8 mouse cellular contexts compared by ENCODE assay signal in the genomic region with DNA sequence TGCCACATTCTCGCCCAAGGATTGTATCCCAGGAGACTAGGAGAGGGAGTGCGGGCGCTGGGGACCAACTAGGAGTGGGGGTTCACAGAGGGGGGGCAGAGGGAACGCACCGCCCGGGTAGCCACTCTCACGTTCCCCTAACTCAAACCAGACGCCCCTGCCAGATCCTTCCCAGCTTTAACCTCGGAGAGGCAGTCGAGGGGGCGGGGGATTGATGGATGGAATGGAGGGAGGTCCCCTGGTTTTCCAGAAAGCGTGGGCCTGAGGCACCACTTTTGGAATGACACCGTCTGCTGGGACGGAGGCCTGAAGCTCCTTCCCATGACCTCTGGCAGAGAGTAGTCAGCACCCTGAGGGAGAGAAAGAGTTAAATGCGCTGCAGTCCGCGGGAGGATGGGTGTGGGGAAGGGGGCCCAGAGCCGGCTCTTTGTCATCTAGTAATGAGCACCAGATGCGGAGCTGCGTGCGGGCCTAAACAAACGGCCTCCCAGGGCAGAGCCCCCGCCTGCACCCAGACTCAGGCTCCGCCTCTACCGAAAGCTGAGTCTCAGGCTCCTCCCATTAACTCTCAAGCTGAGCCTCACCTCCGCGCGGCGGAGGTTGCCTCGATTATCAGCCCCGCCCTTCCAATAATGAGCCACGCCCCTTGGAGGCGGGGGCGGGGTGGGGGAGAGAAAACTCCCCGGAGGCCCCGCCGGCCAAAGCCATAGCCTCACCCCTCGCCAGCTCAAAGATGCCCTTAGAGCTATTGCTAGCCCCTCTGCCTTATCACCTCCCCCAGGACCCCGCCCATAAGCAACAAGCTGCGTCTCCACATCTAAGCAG. TPM values are rescaled to one million over a fixed set of nuclear protein-coding genes. Genes with fewer than 3 reads are reported as not detected.
DNase-seq lines count a peak whose midpoint lies in the region; ATAC-seq and TF ChIP-seq lines count a peak whose summit lies in the region.

No protein-coding gene starts in this region.

- H3K36me3 ChIP-seq in liver, embryonic 16.5 days (ENCODE audit: control insufficient read depth, insufficient read depth), result no peaks in the 10 kb centered on the region
- H3K36me3 ChIP-seq in neural tube, embryonic 11.5 days (ENCODE audit: control insufficient read depth, insufficient read depth, low read length), result no peaks in the 10 kb centered on the region

- H3K9ac ChIP-seq in liver, embryonic 16.5 days (ENCODE audit: low read depth, low read length), result peak overlapping the region; percentile 44; the same call in 1 of the 2 replicates
- H3K9ac ChIP-seq in neural tube, embryonic 11.5 days (ENCODE audit: low read length), result peak overlapping the region; percentile 63

- peak; percentile 86 for ATAC-seq in inflammation-experienced regulatory T-cells, adult 6 months
- ATAC-seq in liver, embryonic 16.5 days (ENCODE audit: low read depth), result peak; percentile 73
- peak; percentile 86 for ATAC-seq in neural tube, embryonic 11.5 days (ENCODE audit: insufficient read depth, low FRiP score, low TSS enrichment)

- peak; percentile 85 for DNase-seq in urinary bladder, postnatal 14 days (ENCODE audit: low spot score)
- no peak for DNase-seq in urinary bladder, postnatal 10 days (ENCODE audit: low spot score)
- peak; percentile 71 to 75 for DNase-seq in gastrocnemius, postnatal 36 days
- DNase-seq in neural tube, embryonic 11.5 days (ENCODE audit: low spot score), result peak; percentile 92
- DNase-seq in layer of hippocampus, adult 9-10 months (ENCODE audit: low spot score), result no peak

- TF ChIP-seq POLR2A in cortical plate, adult 2 months (IDR thresholded peaks at IDR 0.05; ENCODE audit: extremely low read depth, insufficient read depth, low read length), result no peak

- no peaks in the 10 kb centered on the region for H3K9me3 ChIP-seq in liver, embryonic 16.5 days (replicated peaks; ENCODE audit: control insufficient read depth, low read length)
- H3K9me3 ChIP-seq in neural tube, embryonic 11.5 days (ENCODE audit: control insufficient read depth, low read length), result no peaks in the 10 kb centered on the region

- intact Hi-C loops in gastrocnemius, postnatal 36 days (cut with DNase I), result loop anchor here (2.0 kb wide), 2 partner anchors 15 to 57 kb away; no protein-coding TSS in a partner anchor

- WGBS in liver, embryonic 16.5 days (ENCODE audit: insufficient replicate concordance), result 3% methylated on average over 40 of the region's 40 CpGs
- WGBS in neural tube, embryonic 11.5 days, result under 1% methylated on average over 40 of the region's 40 CpGs

- TF ChIP-seq CTCF in cortical plate, adult 2 months (IDR thresholded peaks at IDR 0.05; ENCODE audit: extremely low read depth, insufficient read depth, low read length), result no peak

- no peaks in the 10 kb centered on the region for H3K4me1 ChIP-seq in cortical plate, adult 2 months (ENCODE audit: control insufficient read depth, insufficient read depth, low read length)
- H3K4me1 ChIP-seq in liver, embryonic 16.5 days (ENCODE audit: control insufficient read depth, low read depth, low read length), result peaks cover 42% of the 10 kb centered on the region
- H3K4me1 ChIP-seq in neural tube, embryonic 11.5 days (ENCODE audit: control insufficient read depth, insufficient read depth, low read length), result peaks cover 33% of the 10 kb centered on the region

- peaks cover 45% of the 10 kb centered on the region for H3K27me3 ChIP-seq in liver, embryonic 16.5 days (ENCODE audit: control insufficient read depth, insufficient read depth, low read depth, low read length)
- H3K27me3 ChIP-seq in neural tube, embryonic 11.5 days (ENCODE audit: control insufficient read depth, insufficient read depth, low read length), result peaks cover 33% of the 10 kb centered on the region

- peak overlapping the region; percentile 34 for H3K4me3 ChIP-seq in cortical plate, adult 2 months (ENCODE audit: insufficient read depth, low read length)
- peak overlapping the region; percentile 59 for H3K4me3 ChIP-seq in liver, embryonic 16.5 days (ENCODE audit: low read depth, low read length)
- peak overlapping the region; percentile 31 for H3K4me3 ChIP-seq in neural tube, embryonic 11.5 days (ENCODE audit: low read depth, low read length)

- peak overlapping the region; percentile 86 for H3K4me2 ChIP-seq in liver, embryonic 16.5 days (ENCODE audit: low read depth, low read length)
- H3K4me2 ChIP-seq in neural tube, embryonic 11.5 days (ENCODE audit: low read depth), result peak overlapping the region; percentile 53

- H3K27ac ChIP-seq in cortical plate, adult 2 months (ENCODE audit: insufficient read depth, low read length), result no peak overlapping the region
- 0 out of 2 replicates have a peak overlapping the region, but pooled peaks have one; percentile 27 for H3K27ac ChIP-seq in liver, embryonic 16.5 days (ENCODE audit: low read length)
- peak overlapping the region; percentile 84 for H3K27ac ChIP-seq in neural tube, embryonic 11.5 days (ENCODE audit: low read depth, low read length)

RNA-seq across cellular contexts. Expression of a gene that starts 3.9 kb away (rescaled TPM):
- 5.8 and 6.3 TPM in 2 replicates for polyA plus RNA-seq in cortical plate, adult 2 months (2012; rRNA removed)
- total RNA-seq in gastrocnemius, postnatal 36 days (2021), result 10 to 100 TPM; 12.4 to 12.5 TPM
- polyA plus RNA-seq in inflammation-experienced regulatory T-cells, adult 6 months (2017; shearing (Covaris generic)), result not detected
- 2.4 and 3.7 TPM in 2 replicates for polyA plus RNA-seq in liver, embryonic 16.5 days (2015; fragmentation: Nextera tagmentation; extraction: Ambion mirVana)
- polyA plus RNA-seq in neural tube, embryonic 11.5 days (2014; fragmentation: Nextera tagmentation; extraction: Ambion mirVana), result 30.1 and 34.7 TPM in 2 replicates

RNA-seq across cellular contexts. Expression of a gene that starts 13.6 kb away (rescaled TPM):
- polyA plus RNA-seq in cortical plate, adult 2 months (2012; rRNA removed), result 145 and 146 TPM in 2 replicates
- total RNA-seq in gastrocnemius, postnatal 36 days (2021), result under 1 TPM in 1 of 2 experiments, not detected in 1; 0.22 TPM
- polyA plus RNA-seq in inflammation-experienced regulatory T-cells, adult 6 months (2017; shearing (Covaris generic)), result not detected
- 0.33 and 0.52 TPM in 2 replicates for polyA plus RNA-seq in liver, embryonic 16.5 days (2015; fragmentation: Nextera tagmentation; extraction: Ambion mirVana)
- polyA plus RNA-seq in neural tube, embryonic 11.5 days (2014; fragmentation: Nextera tagmentation; extraction: Ambion mirVana), result 1.8 and 2.0 TPM in 2 replicates

RNA-seq across cellular contexts. Expression of a gene that starts 16.6 kb away (rescaled TPM):
- 54.7 and 56.2 TPM in 2 replicates for polyA plus RNA-seq in cortical plate, adult 2 months (2012; rRNA removed)
- 10 to 100 TPM; 38.2 to 44.7 TPM for total RNA-seq in gastrocnemius, postnatal 36 days (2021)
- 10 to 100 TPM; 45.7 to 65.4 (median 46.2) TPM for polyA plus RNA-seq in inflammation-experienced regulatory T-cells, adult 6 months (2017; shearing (Covaris generic))
- polyA plus RNA-seq in liver, embryonic 16.5 days (2015; fragmentation: Nextera tagmentation; extraction: Ambion mirVana), result 51.2 and 53.1 TPM in 2 replicates
- 80.4 and 88.0 TPM in 2 replicates for polyA plus RNA-seq in neural tube, embryonic 11.5 days (2014; fragmentation: Nextera tagmentation; extraction: Ambion mirVana)

RNA-seq across cellular contexts. Expression of a gene that starts 21.5 kb away (rescaled TPM):
- polyA plus RNA-seq in cortical plate, adult 2 months (2012; rRNA removed), result 68.7 and 69.0 TPM in 2 replicates
- total RNA-seq in gastrocnemius, postnatal 36 days (2021), result 1 to 10 TPM in 1 of 2 experiments, under 1 TPM in 1; 0.52 to 1.3 TPM
- polyA plus RNA-seq in inflammation-experienced regulatory T-cells, adult 6 months (2017; shearing (Covaris generic)), result under 1 TPM in 1 of 3 experiments, not detected in 2; 0.19 TPM
- 0.13 and 0.35 TPM in 2 replicates for polyA plus RNA-seq in liver, embryonic 16.5 days (2015; fragmentation: Nextera tagmentation; extraction: Ambion mirVana)
- 1.1 and 2.3 TPM in 2 replicates for polyA plus RNA-seq in neural tube, embryonic 11.5 days (2014; fragmentation: Nextera tagmentation; extraction: Ambion mirVana)

RNA-seq across cellular contexts. Expression of a gene that starts 26.6 kb away (rescaled TPM):
- 399 and 461 TPM in 2 replicates for polyA plus RNA-seq in cortical plate, adult 2 months (2012; rRNA removed)
- under 1 TPM in 1 of 2 experiments, not detected in 1; 0.25 TPM for total RNA-seq in gastrocnemius, postnatal 36 days (2021)
- under 1 TPM in 2 of 3 experiments, not detected in 1; 0.50 to 0.59 TPM for polyA plus RNA-seq in inflammation-experienced regulatory T-cells, adult 6 months (2017; shearing (Covaris generic))
- 0.40 and 0.46 TPM in 2 replicates for polyA plus RNA-seq in liver, embryonic 16.5 days (2015; fragmentation: Nextera tagmentation; extraction: Ambion mirVana)
- polyA plus RNA-seq in neural tube, embryonic 11.5 days (2014; fragmentation: Nextera tagmentation; extraction: Ambion mirVana), result 110 and 127 TPM in 2 replicates

Comparison
In these comparisons a context has a peak if more than half of its experiments do, and no peak if none do; other contexts are left out.
1. DNase-seq: peak in urinary bladder, postnatal 14 days (single experiment), gastrocnemius, postnatal 36 days (2 of 2) and neural tube, embryonic 11.5 days (single experiment); none in urinary bladder, postnatal 10 days (single experiment) and layer of hippocampus, adult 9-10 months (single experiment).
2. RNA of a gene that starts 13.6 kb away (polyA plus RNA-seq): 145 to 146 TPM in cortical plate, adult 2 months; 1.8 to 2.0 TPM in neural tube, embryonic 11.5 days, 0.33 to 0.52 TPM in liver, embryonic 16.5 days and not detected in inflammation-experienced regulatory T-cells, adult 6 months; every median in the first group is over 10 times any median in the second.
3. Peak in every context shown above with its lines, with median percentiles within 50 percentile points of each other: H3K4me3 ChIP-seq and ATAC-seq.